Mouse (Mus musculus): ENCODE measurements at regions not wholly inside any gene's neighbourhood (a gene's known extent, or its start where the extent isn't known, plus 50 kb on each side); places are given as distances from the start of the nearest gene placed in this dataset.

DNA sequence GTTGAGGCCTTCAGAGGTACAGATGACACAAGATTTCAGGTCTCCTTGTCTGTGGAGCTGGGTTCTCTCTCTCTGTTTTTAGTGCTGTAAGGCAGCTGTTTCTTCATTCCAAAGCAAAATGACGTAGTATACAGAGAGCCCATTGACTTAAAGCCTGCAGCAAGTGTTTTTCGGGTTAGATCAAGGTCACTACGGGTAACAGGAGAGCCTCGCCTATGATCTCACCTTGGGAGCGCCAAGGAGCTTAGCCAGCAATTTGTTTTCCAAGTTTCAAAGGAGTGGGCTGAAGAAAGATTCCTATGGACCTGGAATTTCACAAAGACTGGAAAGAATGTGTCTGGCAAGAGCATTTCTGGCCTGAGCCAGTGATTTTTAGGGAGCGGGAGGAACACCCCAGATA, 451.8 kb upstream of the Zfp462 start:
- no peaks in the 10 kb centered on the region for H3K36me3 ChIP-seq (ENCODE audit: control insufficient read depth, insufficient read depth, low read length)
- no peak overlapping the region for H3K4me3 ChIP-seq (ENCODE audit: control insufficient read depth, low read depth, low read length)
- H3K27ac ChIP-seq (ENCODE audit: control insufficient read depth, insufficient read depth, low read depth, low read length) = no peak overlapping the region
- H3K4me1 ChIP-seq (ENCODE audit: control insufficient read depth, insufficient read depth, low read length) = no peaks in the 10 kb centered on the region
- TF ChIP-seq POLR2A (IDR thresholded peaks at IDR 0.05; ENCODE audit: control insufficient read depth, low read depth, low read length) (no peak), CTCF (IDR thresholded peaks at IDR 0.05; ENCODE audit: control insufficient read depth, insufficient read depth, insufficient replicate concordance, low read depth, low read length) (no peak)
- H3K27me3 ChIP-seq (ENCODE audit: control insufficient read depth, insufficient read depth, low read length) = no peaks in the 10 kb centered on the region

DNA sequence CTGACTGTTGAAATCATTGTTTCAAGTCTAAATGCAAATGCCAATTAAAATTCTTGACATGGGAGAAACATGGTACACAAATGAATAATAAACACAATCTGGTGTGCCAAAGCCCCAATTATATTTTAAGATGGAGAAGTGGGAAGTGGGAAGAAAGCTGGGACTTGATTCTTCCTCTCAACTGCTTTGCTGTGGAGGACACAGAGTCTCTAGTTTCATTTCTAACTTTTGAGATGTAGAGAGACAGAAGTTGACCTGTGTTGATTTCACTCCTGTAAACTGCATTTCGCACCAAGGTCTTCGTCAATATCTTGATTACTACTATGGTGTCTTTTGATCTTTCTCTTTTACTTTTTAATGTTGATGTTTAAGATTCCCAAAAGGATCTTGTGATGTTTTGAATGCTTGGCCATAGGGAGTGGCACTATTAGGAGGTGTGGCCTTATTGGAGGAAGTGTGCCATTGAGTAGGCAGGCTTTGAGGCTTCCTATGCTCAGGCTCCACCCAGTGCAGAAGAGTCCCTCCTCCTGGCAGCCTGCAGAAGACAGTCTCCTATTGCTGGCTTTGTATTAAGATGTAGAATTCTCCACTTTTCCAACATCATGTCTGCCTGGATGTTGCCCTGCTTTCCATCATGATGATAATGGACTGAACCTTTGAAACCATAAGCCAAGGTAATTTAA, 447.4 kb upstream of the Zfp462 start:
- no peak overlapping the region for H3K27ac ChIP-seq (ENCODE audit: control insufficient read depth, insufficient read depth, low read depth, low read length)
- H3K4me1 ChIP-seq (ENCODE audit: control insufficient read depth, insufficient read depth, low read length) = no peaks in the 10 kb centered on the region
- no peaks in the 10 kb centered on the region for H3K36me3 ChIP-seq (ENCODE audit: control insufficient read depth, insufficient read depth, low read length)
- TF ChIP-seq POLR2A (IDR thresholded peaks at IDR 0.05; ENCODE audit: control insufficient read depth, low read depth, low read length) (no peak), CTCF (IDR thresholded peaks at IDR 0.05; ENCODE audit: control insufficient read depth, insufficient read depth, insufficient replicate concordance, low read depth, low read length) (no peak)
- H3K4me3 ChIP-seq (ENCODE audit: control insufficient read depth, low read depth, low read length) = no peak overlapping the region
- H3K27me3 ChIP-seq (ENCODE audit: control insufficient read depth, insufficient read depth, low read length) = no peaks in the 10 kb centered on the region

DNA sequence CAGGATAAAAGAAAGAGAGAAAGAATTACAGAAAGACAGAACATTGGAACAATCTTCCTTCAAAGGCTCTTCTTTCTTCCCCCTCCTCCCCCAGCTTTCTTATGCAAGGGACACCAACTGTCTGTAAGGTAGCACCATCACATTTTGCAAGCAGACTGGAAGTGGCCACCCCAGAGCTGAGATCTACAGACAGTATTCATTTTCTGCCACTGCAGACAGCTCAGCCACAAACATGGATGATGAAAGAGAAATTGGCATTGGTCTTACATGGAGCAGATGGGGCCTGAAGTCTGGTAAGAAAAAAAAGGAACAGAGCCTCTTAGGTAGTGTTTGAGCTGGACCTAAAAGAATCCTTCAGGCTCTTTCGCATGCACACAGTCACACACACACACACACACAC, 428.9 kb upstream of the Zfp462 start:
- no peaks in the 10 kb centered on the region for H3K36me3 ChIP-seq (ENCODE audit: control insufficient read depth, insufficient read depth, low read length)
- H3K27ac ChIP-seq (ENCODE audit: control insufficient read depth, insufficient read depth, low read depth, low read length) = no peak overlapping the region
- TF ChIP-seq CTCF (IDR thresholded peaks at IDR 0.05; ENCODE audit: control insufficient read depth, insufficient read depth, insufficient replicate concordance, low read depth, low read length) (no peak), POLR2A (IDR thresholded peaks at IDR 0.05; ENCODE audit: control insufficient read depth, low read depth, low read length) (no peak)
- no peaks in the 10 kb centered on the region for H3K4me1 ChIP-seq (ENCODE audit: control insufficient read depth, insufficient read depth, low read length)
- H3K4me3 ChIP-seq (ENCODE audit: control insufficient read depth, low read depth, low read length) = no peak overlapping the region; the same call in 1 of the 2 replicates
- H3K27me3 ChIP-seq (ENCODE audit: control insufficient read depth, insufficient read depth, low read length) = no peaks in the 10 kb centered on the region

DNA sequence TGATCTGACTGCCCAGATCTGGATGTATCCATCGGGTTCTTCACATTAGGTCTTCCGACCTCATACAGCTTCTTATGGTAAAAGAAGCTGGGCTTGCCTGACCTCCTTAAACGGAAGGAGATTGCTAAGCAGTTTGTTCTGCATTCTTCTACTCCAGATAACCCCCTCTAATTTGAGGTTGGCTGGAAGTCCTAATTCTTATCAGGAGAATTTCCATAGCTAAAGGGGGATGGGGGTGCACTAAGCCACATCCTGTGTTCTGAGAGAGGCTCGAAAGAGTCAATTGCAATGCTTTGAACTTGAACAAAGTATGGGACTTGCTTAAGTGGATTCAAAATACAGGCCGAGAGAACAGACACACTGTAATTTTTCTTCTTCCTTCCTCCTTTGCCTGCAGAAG, 421.6 kb upstream of the Zfp462 start:
- Histone ChIP-seq H3K4me1 (ENCODE audit: control insufficient read depth, insufficient read depth, low read length) (no peaks in the 10 kb centered on the region), H3K36me3 (ENCODE audit: control insufficient read depth, insufficient read depth, low read length) (no peaks in the 10 kb centered on the region), H3K27ac (ENCODE audit: control insufficient read depth, insufficient read depth, low read depth, low read length) (no peak overlapping the region), H3K4me3 (ENCODE audit: control insufficient read depth, low read depth, low read length) (no peak overlapping the region), H3K27me3 (ENCODE audit: control insufficient read depth, insufficient read depth, low read length) (no peaks in the 10 kb centered on the region)
- TF ChIP-seq CTCF (IDR thresholded peaks at IDR 0.05; ENCODE audit: control insufficient read depth, insufficient read depth, insufficient replicate concordance, low read depth, low read length) (no peak), POLR2A (IDR thresholded peaks at IDR 0.05; ENCODE audit: control insufficient read depth, low read depth, low read length) (no peak)

DNA sequence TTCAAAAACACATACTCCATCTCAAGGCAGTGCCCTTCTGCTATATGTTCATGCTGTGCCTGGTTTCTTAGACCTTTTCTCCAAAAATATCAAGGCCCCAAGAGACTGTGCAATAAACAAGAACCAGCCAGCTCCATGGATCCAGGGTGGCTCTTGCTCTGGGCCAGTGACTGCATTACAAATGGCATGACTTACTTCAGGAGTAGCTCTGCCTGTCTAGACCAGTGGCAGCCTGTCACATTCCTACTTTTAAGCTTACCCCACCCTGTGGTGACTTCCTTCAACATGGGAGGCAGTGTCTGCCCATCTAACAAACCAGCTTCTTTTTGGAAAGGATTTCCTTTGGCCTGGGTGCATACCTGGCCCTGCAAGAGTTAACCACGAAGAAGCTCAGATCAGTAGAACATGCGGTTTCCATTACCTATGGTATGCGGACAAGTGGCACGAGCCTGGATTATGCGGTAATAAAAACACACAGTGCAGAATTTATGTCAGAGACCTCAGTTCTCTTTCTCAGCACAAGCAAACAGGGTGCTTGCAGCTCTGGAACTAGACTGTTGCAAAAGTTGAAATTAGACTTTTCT, 418.8 kb upstream of the Zfp462 start:
- no peak overlapping the region for H3K27ac ChIP-seq (ENCODE audit: control insufficient read depth, insufficient read depth, low read depth, low read length)
- H3K4me3 ChIP-seq (ENCODE audit: control insufficient read depth, low read depth, low read length) = no peak overlapping the region
- no peaks in the 10 kb centered on the region for H3K4me1 ChIP-seq (ENCODE audit: control insufficient read depth, insufficient read depth, low read length)
- TF ChIP-seq POLR2A (IDR thresholded peaks at IDR 0.05; ENCODE audit: control insufficient read depth, low read depth, low read length) (no peak), CTCF (IDR thresholded peaks at IDR 0.05; ENCODE audit: control insufficient read depth, insufficient read depth, insufficient replicate concordance, low read depth, low read length) (no peak)
- H3K36me3 ChIP-seq (ENCODE audit: control insufficient read depth, insufficient read depth, low read length) = no peaks in the 10 kb centered on the region
- H3K27me3 ChIP-seq (ENCODE audit: control insufficient read depth, insufficient read depth, low read length) = no peaks in the 10 kb centered on the region

DNA sequence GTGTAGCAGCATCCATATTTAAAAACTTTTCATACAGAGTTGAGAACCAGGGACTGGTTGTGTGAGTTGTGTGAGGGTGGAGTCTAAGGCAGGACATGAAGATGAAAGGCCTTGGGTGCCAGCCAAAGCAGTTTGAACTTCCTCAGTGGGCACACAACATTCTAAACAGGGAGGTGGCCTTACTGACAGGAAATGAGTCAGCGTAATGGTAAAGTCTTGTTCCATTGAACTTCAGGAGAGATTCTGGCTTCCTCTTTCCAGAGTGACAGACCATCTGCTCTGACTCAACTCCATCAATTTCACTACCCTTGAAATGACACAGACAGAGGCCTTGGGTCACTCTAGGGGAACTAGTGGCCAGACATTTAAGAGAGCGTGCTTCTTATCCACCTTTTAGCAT, 417.2 kb upstream of the Zfp462 start:
- H3K27ac ChIP-seq (ENCODE audit: control insufficient read depth, insufficient read depth, low read depth, low read length) = no peak overlapping the region
- TF ChIP-seq CTCF (IDR thresholded peaks at IDR 0.05; ENCODE audit: control insufficient read depth, insufficient read depth, insufficient replicate concordance, low read depth, low read length) (no peak), POLR2A (IDR thresholded peaks at IDR 0.05; ENCODE audit: control insufficient read depth, low read depth, low read length) (no peak)
- no peaks in the 10 kb centered on the region for H3K27me3 ChIP-seq (ENCODE audit: control insufficient read depth, insufficient read depth, low read length)
- H3K36me3 ChIP-seq (ENCODE audit: control insufficient read depth, insufficient read depth, low read length) = no peaks in the 10 kb centered on the region
- H3K4me1 ChIP-seq (ENCODE audit: control insufficient read depth, insufficient read depth, low read length) = no peaks in the 10 kb centered on the region
- no peak overlapping the region for H3K4me3 ChIP-seq (ENCODE audit: control insufficient read depth, low read depth, low read length)

DNA sequence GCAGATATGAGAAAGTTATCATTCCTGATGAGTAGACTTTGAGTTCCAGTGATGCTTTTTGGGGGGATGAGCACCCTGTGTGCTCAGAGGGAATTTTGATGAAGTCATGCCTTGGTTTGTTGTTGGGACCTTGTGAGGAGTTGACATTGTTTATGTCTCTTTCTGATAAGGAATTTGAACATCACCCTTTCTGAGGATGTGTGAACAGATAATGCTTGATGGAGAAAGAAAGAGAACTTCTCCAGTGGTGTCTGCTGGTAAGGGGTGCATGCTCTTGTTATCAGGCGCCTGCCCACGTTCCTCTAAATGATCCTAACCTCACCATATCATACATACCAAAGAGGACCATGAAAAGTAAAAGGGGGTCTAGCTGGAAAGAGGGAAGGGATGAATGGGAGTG, 413.1 kb upstream of the Zfp462 start:
- Histone ChIP-seq H3K27ac (ENCODE audit: control insufficient read depth, insufficient read depth, low read depth, low read length) (no peak overlapping the region), H3K4me3 (ENCODE audit: control insufficient read depth, low read depth, low read length) (no peak overlapping the region), H3K4me1 (ENCODE audit: control insufficient read depth, insufficient read depth, low read length) (no peaks in the 10 kb centered on the region), H3K27me3 (ENCODE audit: control insufficient read depth, insufficient read depth, low read length) (no peaks in the 10 kb centered on the region), H3K36me3 (ENCODE audit: control insufficient read depth, insufficient read depth, low read length) (no peaks in the 10 kb centered on the region)
- no peak for TF ChIP-seq POLR2A (IDR thresholded peaks at IDR 0.05; ENCODE audit: control insufficient read depth, low read depth, low read length)
- TF ChIP-seq CTCF (IDR thresholded peaks at IDR 0.05; ENCODE audit: control insufficient read depth, insufficient read depth, insufficient replicate concordance, low read depth, low read length) = no peak
